Mouse (Mus musculus) lung, embryonic 14.5 days (tissue): ENCODE data around the gene Hnrnpll. TPM values are rescaled to one million over a fixed set of nuclear protein-coding genes. Genes with fewer than 3 reads are reported as not detected.

Experiments used
- ATAC-seq: fragments of 200-750 bp; cut with Nextera tagmentation; 2 replicates; pipeline ENCODE4 v1.8.0; 2017; ENCODE audit warnings: mild to moderate bottlenecking, moderate TSS enrichment, moderate library complexity; ENCODE audit not compliant: insufficient read depth
- DNase-seq: peaks from one replicate; pipeline ENCODE4 v3.0.0-alpha.2; 2015
- H3K27ac ChIP-seq: fragments of 300-500 bp; sonication (generic); 2 replicates; pipeline ENCODE4 v1.5.1; 2014; ENCODE audit warnings: low read depth, mild to moderate bottlenecking, moderate library complexity
- H3K27me3 ChIP-seq: fragments of 300-500 bp; sonication (generic); 2 replicates; pipeline ENCODE4 v1.6.1; 2014; ENCODE audit warnings: low read length, control low read depth; ENCODE audit not compliant: insufficient read depth
- H3K36me3 ChIP-seq: fragments of 300-500 bp; sonication (generic); 2 replicates; pipeline ENCODE4 v1.6.1; 2014; ENCODE audit warnings: control low read depth; ENCODE audit not compliant: insufficient read depth
- H3K4me1 ChIP-seq: fragments of 300-500 bp; sonication (generic); 2 replicates; pipeline ENCODE4 v1.6.1; 2014; ENCODE audit warnings: antibody characterized with exemption, control low read depth; ENCODE audit not compliant: insufficient read depth
- H3K4me2 ChIP-seq: fragments of 300-500 bp; sonication (generic); 2 replicates; pipeline ENCODE4 v1.6.1; 2014; ENCODE audit warnings: mild to moderate bottlenecking
- H3K4me3 ChIP-seq: fragments of 300-500 bp; sonication (generic); 2 replicates; pipeline ENCODE4 v1.5.1; 2014; ENCODE audit warnings: low read depth, low read length
- H3K9ac ChIP-seq: fragments of 300-500 bp; sonication (generic); 2 replicates; pipeline ENCODE4 v1.6.1; 2014
- H3K9me3 ChIP-seq: fragments of 300-500 bp; sonication (generic); 2 replicates; pipeline ENCODE4 v1.6.1; 2016; ENCODE audit warnings: low read depth, low read length, control low read depth
- CTCF ChIP-seq: IDR thresholded peaks from 2 replicates; pipeline ENCODE4 v1.5.1; 2016; ENCODE audit warnings: antibody characterized with exemption, low read depth
- whole genome bisulfite sequencing: fragments of 180-500 bp; shearing (Covaris S2); extraction: QIAGEN DNeasy Blood & Tissue Kit; methylation state at CpG from one replicate; pipeline ENCODE4 v1.1.7; 2014; 5-methylcytosine and 5-hydroxymethylcytosine counted together
- polyA plus RNA-seq: library from polyadenylated mRNA; unstranded; fragments of >200 nt; fragmentation: Nextera tagmentation; extraction: Ambion mirVana; gene quantifications from 2 replicates; pipeline ENCODE4 v1.2.1, GENCODE M21; 2014

Hnrnpll gene
- 92.3 and 93.1 TPM in 2 replicates for polyA plus RNA-seq

DNA sequence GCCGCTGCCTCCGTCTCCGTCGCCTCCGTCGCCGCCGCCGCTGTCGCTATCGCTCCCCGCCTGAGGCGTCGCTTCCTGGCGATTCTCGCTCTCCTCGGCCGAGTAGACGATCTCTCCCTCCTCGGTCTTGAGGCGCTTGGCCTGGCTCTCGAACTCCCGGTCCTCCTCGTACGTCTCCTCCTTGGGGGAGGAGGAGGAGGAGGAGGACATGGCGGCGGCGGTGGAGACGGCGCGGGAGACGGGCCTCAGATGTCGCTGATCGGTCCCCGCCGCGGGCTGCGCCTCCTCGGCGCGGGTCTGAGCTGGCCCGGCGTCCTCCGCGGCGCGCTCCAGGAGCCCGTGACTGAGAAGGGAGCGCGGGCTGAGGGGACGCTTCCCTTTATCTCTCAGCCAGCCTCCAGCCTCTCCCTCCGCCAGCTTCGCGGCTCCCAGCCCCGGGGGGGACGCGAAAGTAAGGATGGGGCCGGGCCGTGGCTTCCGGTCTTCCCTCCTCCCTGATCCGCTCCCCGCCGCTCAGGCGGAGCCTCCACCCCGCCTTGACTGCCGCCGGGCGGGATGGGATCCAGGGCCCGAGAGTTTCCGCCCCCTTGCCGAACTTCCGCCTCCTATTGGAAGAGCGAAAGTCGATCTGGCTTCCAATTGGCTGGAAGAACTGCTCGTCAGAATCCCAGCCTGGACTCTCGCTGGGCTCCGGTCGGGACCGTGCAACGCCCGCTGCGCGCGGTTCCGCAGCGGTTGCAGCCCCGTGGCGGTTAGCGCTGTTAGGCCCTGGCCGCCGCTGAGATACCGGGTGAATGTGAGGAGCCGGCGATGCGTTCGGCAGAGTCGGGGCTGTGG, at the start of gene Hnrnpll:
TSS of gene Hnrnpll (minus strand) at position 552 of the 837 bp plus-strand sequence.
- no peaks in the 10 kb centered on the region for H3K36me3 ChIP-seq

DNA sequence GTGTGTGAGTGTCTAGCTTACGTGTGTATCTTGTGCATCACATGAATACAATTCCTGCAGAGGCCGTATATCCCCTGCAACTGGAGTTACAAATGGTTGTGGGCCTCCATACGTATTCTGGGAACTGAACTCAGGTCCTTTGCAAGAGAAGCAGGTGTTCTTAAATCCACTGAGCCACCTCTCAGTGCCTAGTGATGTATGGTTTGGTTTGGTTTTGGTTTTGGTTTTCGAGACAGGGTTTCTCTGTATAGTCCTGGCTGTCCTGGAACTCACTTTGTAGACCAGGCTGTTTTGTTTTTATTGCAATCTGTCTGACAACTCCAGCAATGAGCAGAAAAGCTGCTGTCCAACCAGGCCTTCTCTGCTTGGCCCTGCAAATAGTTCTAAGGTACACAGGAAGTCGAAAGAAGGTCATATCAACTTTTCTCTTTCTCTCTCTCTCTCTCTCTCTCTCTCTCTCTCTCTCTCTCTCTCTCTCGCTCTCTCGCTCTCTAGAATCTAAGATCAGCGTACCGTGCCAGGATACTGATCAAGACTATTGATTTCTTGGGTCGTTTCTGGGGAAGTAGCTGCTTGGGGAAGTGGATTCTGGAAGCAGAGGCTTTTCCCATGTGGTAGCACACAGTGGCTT, 43.3 kb upstream of the Hnrnpll start:
- H3K9me3 ChIP-seq: no peaks in the 10 kb centered on the region
- no peaks in the 10 kb centered on the region for H3K27me3 ChIP-seq
- no peak overlapping the region for H3K9ac ChIP-seq
- 76% methylated on average over 10 of the region's 10 CpGs for WGBS
- no peak overlapping the region for H3K4me2 ChIP-seq
- no peak overlapping the region for H3K27ac ChIP-seq
- H3K4me1 ChIP-seq: no peaks in the 10 kb centered on the region
- no peak for TF ChIP-seq CTCF
- ATAC-seq (no peak), DNase-seq (no peak)
- no peaks in the 10 kb centered on the region for H3K36me3 ChIP-seq
- H3K4me3 ChIP-seq: no peak overlapping the region

More for the DNA sequence above, at the start of gene Hnrnpll:
- ATAC-seq (peak; percentile 97), DNase-seq (peak; percentile 99)
- Histone ChIP-seq H3K27me3 (no peaks in the 10 kb centered on the region), H3K4me1 (peaks cover 5% of the 10 kb centered on the region; the same call in 1 of the 2 replicates), H3K4me2 (peak within 1 kb of the TSS; percentile 81), H3K4me3 (peak within 1 kb of the TSS; percentile 98), H3K9ac (peak within 1 kb of the TSS; percentile 98), H3K9me3 (no peaks in the 10 kb centered on the region), H3K27ac (peak within 1 kb of the TSS; percentile 100)
- no peak for TF ChIP-seq CTCF
- WGBS: under 1% methylated on average over 91 of the region's 97 CpGs

DNA sequence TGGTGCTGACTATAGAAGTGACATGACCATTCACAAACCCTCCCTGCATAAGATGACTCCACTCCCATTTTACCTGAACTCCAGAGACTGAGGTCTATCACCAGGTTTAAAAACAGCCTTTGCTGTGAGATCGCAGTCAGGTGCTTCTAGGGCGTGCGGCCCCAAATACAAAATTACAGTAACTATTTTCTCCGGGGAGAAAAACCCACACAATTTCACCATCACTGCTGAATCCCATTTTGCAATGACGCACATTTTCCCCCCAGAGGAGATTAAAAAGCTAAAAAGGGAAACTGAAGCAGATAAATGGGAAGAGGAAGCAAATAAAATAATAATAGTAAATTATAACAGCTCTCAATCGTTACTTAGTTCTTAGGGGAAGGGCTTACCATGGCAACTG, 37.7 kb upstream of the Hnrnpll start:
- no peak for ATAC-seq
- H3K27me3 ChIP-seq: no peaks in the 10 kb centered on the region

DNA sequence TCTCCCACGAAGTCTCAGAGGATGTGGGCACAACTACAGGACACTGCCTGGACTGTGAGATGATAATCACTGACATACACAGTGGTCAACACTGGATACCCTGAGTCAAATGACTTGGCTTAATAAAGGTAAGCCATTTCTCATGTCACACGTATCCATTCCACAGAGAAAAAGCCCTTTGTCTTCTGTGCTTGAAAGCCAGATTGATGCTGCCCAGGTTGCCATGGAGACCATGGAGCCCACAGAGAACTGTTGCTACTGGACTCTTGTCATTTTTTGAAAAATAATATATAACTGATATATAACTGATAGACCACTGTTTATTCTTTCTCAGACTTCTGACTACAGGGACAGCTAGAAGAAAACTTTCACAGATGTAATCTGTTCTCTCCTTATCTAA, 35.1 kb upstream of the Hnrnpll start:
- no peak for TF ChIP-seq CTCF
- ATAC-seq (no peak), DNase-seq (peak; percentile 33)
- Histone ChIP-seq H3K9ac (no peak overlapping the region), H3K27ac (no peak overlapping the region), H3K36me3 (no peaks in the 10 kb centered on the region), H3K4me2 (no peak overlapping the region), H3K4me1 (no peaks in the 10 kb centered on the region; the same call in 1 of the 2 replicates), H3K9me3 (no peaks in the 10 kb centered on the region; the same call in 1 of the 2 replicates), H3K27me3 (no peaks in the 10 kb centered on the region), H3K4me3 (no peak overlapping the region)
- WGBS: 22% methylated on average over 2 of the region's 2 CpGs

More for the DNA sequence above, 37.7 kb upstream of the Hnrnpll start:
- 68% methylated on average over 6 of the region's 6 CpGs for WGBS
- H3K4me3 ChIP-seq: no peak overlapping the region
- no peak overlapping the region for H3K9ac ChIP-seq
- TF ChIP-seq CTCF: no peak
- DNase-seq: no peak
- H3K36me3 ChIP-seq: no peaks in the 10 kb centered on the region
- H3K27ac ChIP-seq: no peak overlapping the region
- no peak overlapping the region for H3K4me2 ChIP-seq
- H3K4me1 ChIP-seq: no peaks in the 10 kb centered on the region; the same call in 1 of the 2 replicates
- no peaks in the 10 kb centered on the region; the same call in 1 of the 2 replicates for H3K9me3 ChIP-seq

DNA sequence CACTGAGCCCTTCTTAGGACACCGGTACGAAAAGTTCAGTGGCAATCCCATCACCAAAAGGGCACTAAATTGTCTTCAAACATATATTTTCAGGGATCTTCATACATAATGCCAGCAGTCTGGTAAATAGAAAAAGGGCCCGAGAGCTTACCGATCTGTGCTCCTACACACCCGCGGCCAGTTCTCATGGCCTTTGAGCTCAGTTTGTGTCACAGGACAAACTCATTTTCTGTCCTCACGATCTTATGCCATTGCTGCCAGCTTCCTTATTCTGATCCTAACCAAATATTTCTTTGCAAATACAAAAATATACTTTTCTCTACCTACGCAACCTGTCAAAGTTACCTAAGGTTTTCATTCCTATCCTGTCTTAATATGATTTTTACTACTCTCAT, 34.6 kb upstream of the Hnrnpll start:
- H3K4me3 ChIP-seq: no peak overlapping the region
- H3K9ac ChIP-seq: no peak overlapping the region
- no peak overlapping the region; the same call in 1 of the 2 replicates for H3K4me2 ChIP-seq
- H3K4me1 ChIP-seq: no peaks in the 10 kb centered on the region; the same call in 1 of the 2 replicates
- no peaks in the 10 kb centered on the region; the same call in 1 of the 2 replicates for H3K9me3 ChIP-seq
- no peak overlapping the region for H3K27ac ChIP-seq
- no peaks in the 10 kb centered on the region for H3K27me3 ChIP-seq
- H3K36me3 ChIP-seq: no peaks in the 10 kb centered on the region
- WGBS: 72% methylated on average over 8 of the region's 8 CpGs
- TF ChIP-seq CTCF: no peak
- no peak for DNase-seq
- no peak for ATAC-seq

DNA sequence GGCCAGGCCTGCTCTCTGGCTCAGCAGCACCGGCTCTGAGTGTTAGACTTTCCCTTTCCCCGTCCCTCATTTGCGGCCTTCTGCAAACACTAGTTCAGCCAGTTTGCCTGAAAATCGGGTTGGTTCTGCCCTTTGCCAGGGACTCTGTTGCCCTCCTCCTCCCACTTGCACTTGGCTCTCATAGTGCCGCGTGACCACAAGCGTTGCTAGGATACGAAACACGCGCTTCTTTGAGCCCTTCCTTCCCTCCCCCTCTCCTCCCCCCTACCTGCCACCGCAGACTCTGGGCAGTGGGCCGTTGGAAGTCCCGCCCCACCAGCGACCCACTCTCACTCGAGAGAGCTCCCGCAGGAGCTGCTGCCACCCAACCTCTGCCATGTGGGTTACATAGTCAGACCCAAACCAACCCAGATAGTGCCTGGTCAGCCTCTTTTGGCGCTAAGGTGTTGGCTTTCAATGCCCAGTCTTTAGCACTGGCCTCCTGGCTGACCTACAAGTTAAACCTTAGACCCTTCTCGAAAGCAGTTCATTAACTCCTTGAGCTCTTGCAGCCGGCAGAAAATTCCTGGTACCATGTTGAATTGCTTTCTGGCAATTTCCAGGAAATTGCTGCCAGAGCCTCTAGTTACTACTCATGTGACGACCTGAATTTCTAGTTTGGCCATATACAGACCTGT, 34.0 kb upstream of the Hnrnpll start:
- no peak for TF ChIP-seq CTCF
- H3K9me3 ChIP-seq: no peaks in the 10 kb centered on the region; the same call in 1 of the 2 replicates
- DNase-seq (peak; percentile 78), ATAC-seq (peak; percentile 83)
- peak overlapping the region; percentile 51 for H3K4me2 ChIP-seq
- no peaks in the 10 kb centered on the region for H3K36me3 ChIP-seq
- peak overlapping the region; percentile 8; the same call in 1 of the 2 replicates for H3K9ac ChIP-seq
- H3K27me3 ChIP-seq: no peaks in the 10 kb centered on the region
- H3K27ac ChIP-seq: peak overlapping the region; percentile 80
- no peaks in the 10 kb centered on the region; the same call in 1 of the 2 replicates for H3K4me1 ChIP-seq
- WGBS: 12% methylated on average over 20 of the region's 20 CpGs
- no peak overlapping the region for H3K4me3 ChIP-seq
